Mouse (Mus musculus) liver, postnatal 0 days (tissue): Measurements from ENCODE around the gene Ubxn10.

Source experiments
- CTCF ChIP-seq: sonication (generic); IDR thresholded peaks from 2 replicates; pipeline ENCODE4 v1.5.1; 2016; ENCODE audit warnings: antibody characterized with exemption, low read depth
- EP300 ChIP-seq: IDR thresholded peaks from 2 replicates; pipeline ENCODE4 v1.6.1; 2016; ENCODE audit warnings: antibody characterized with exemption, low read depth, mild to moderate bottlenecking

DNA sequence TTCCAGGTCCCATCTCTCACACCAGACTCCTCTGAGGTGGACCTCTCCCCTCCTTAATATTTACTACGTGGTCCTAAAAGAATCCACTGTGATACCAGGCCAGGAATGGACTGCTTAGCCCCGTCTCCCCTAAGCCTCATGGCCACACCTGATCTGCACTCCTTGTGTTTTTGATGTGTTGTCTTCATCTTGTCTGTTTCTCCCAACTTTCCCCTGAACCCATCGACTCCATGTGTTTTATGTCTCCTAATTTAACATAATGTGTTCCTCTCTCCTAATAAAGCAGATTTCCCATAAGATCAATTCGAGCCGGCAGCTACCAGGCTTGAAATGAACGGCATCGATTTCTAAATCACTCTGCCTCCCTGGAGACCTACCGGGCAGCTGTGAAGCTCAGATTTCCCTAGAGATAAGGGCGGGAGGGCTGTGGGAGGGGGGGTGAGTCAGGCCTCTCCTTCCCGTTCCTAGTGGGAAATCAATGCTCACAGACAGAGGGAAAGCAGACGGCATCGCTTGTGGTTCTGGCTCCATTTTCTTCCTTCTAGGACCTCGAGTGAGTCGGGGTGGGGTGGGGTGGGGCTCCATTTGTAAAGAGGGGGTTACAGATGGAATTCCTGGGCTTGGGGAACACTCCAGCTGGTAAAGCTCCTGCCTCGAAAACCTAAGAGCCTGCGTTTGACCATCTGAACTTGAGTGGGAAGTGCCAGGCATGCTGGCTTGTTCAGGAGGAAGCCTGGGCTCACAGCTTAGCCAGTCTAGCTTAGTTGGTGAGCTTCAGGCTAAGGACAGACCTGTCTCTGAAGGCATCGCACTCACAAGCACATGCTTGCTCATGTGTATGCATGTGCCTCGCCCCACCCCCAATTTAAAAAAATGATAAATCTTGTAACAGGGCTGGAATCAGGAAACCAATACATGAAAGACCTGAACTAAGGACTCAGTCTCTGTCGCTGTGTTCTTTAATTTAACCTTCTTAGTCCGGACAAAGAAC is 40.7 kb upstream of the Ubxn10 start:
- TF ChIP-seq CTCF (no peak), EP300 (no peak)
